Mouse (Mus musculus): ENCODE results near the gene Dlg5. TPM values are rescaled to one million over a fixed set of nuclear protein-coding genes. Genes with fewer than 3 reads are reported as not detected.

Dlg5 gene
- polyA plus RNA-seq, 1 experiment from 2014 or later: 2.0 TPM

GRCm38 (mm10) chr14:24234411-24234810 lies 11.3 kb downstream of the Dlg5 start:
- DNase-seq (ENCODE audit: low spot score): no peak

GRCm38 (mm10) chr14:24232641-24233633 lies 12.8 kb downstream of the Dlg5 start:
- DNase-seq (ENCODE audit: low spot score): no peak

GRCm38 (mm10) chr14:24228549-24228948 lies 17.2 kb downstream of the Dlg5 start:
- DNase-seq (ENCODE audit: low spot score): no peak

GRCm38 (mm10) chr14:24227015-24227414 lies 18.7 kb downstream of the Dlg5 start:
- DNase-seq (ENCODE audit: low spot score): no peak

- no peak for DNase-seq (ENCODE audit: low spot score)
These were observed 19.4 kb downstream of the Dlg5 start for GRCm38 (mm10) chr14:24226344-24226743.

GRCm38 (mm10) chr14:24222759-24223158 lies 23.0 kb downstream of the Dlg5 start:
- no peak for DNase-seq (ENCODE audit: low spot score)

- DNase-seq (ENCODE audit: low spot score): no peak
These were observed 23.4 kb downstream of the Dlg5 start for GRCm38 (mm10) chr14:24222273-24222672.

GRCm38 (mm10) chr14:24217362-24217722 lies 28.4 kb downstream of the Dlg5 start:
- no peak for DNase-seq (ENCODE audit: low spot score)

GRCm38 (mm10) chr14:24216678-24217361 lies 28.9 kb downstream of the Dlg5 start:
- DNase-seq (ENCODE audit: low spot score): no peak

GRCm38 (mm10) chr14:24216064-24216463 lies 29.7 kb downstream of the Dlg5 start:
- no peak for DNase-seq (ENCODE audit: low spot score)

- DNase-seq (ENCODE audit: low spot score): no peak
These were observed 31.3 kb downstream of the Dlg5 start for GRCm38 (mm10) chr14:24214436-24214835.

- peak; percentile 6 for DNase-seq (ENCODE audit: low spot score)
These were observed 32.4 kb downstream of the Dlg5 start for GRCm38 (mm10) chr14:24213336-24213735.

GRCm38 (mm10) chr14:24212861-24213260 lies 32.9 kb downstream of the Dlg5 start:
- no peak for DNase-seq (ENCODE audit: low spot score)

GRCm38 (mm10) chr14:24207360-24207752 lies 38.4 kb downstream of the Dlg5 start:
- no peak for DNase-seq (ENCODE audit: low spot score)

- DNase-seq (ENCODE audit: low spot score): no peak
These were observed 38.9 kb downstream of the Dlg5 start for GRCm38 (mm10) chr14:24206736-24207359.

- DNase-seq (ENCODE audit: low spot score): no peak
These were observed 39.4 kb downstream of the Dlg5 start for GRCm38 (mm10) chr14:24206314-24206713.

GRCm38 (mm10) chr14:24205281-24205871 lies 40.3 kb downstream of the Dlg5 start:
- DNase-seq (ENCODE audit: low spot score): no peak

- DNase-seq (ENCODE audit: low spot score): no peak
These were observed 42.5 kb downstream of the Dlg5 start for GRCm38 (mm10) chr14:24203210-24203609.

- DNase-seq (ENCODE audit: low spot score): no peak
These were observed 44.9 kb downstream of the Dlg5 start for GRCm38 (mm10) chr14:24200771-24201170.

GRCm38 (mm10) chr14:24199732-24200131 lies 46.0 kb downstream of the Dlg5 start:
- no peak for DNase-seq (ENCODE audit: low spot score)

GRCm38 (mm10) chr14:24197865-24198264 lies 47.9 kb downstream of the Dlg5 start:
- DNase-seq (ENCODE audit: low spot score): no peak

GRCm38 (mm10) chr14:24196947-24197346 lies 48.8 kb downstream of the Dlg5 start:
- DNase-seq (ENCODE audit: low spot score): no peak

Measured in thymus, postnatal 0 days (tissue).